9 mouse cellular contexts compared by ENCODE assay signal in genomic region chr11:53762426-53762825, GRCm38 (mm10). TPM values are rescaled to one million over a fixed set of nuclear protein-coding genes. Genes with fewer than 3 reads are reported as not detected.
DNase-seq lines count a peak whose midpoint lies in the region; ATAC-seq and TF ChIP-seq lines count a peak whose summit lies in the region.
"Had no signal": no experiment of that assay in that cellular context is flagged by ENCODE, and none has a peak within 500 bp of the region (broad histone marks: within the 10 kb centered on the region; RNA-seq: fewer than 3 reads in every experiment).

No protein-coding gene starts in this region.

- H3K4me2 ChIP-seq in kidney, embryonic 14.5 days (replicated peaks; ENCODE audit: low read depth, low read length) = peak overlapping the region; percentile 64
- H3K4me2 ChIP-seq in forebrain, postnatal 0 days (ENCODE audit: low read depth) = peak overlapping the region; percentile 59

- WGBS in kidney, embryonic 14.5 days = 77% methylated on average over 2 of the region's 2 CpGs
- 58% methylated on average over 2 of the region's 2 CpGs for WGBS in forebrain, postnatal 0 days
- WGBS in macrophage (ENCODE audit: missing documents) = 42% methylated on average over 2 of the region's 2 CpGs

- peak overlapping the region; percentile 37; the same call in 1 of the 2 replicates for H3K9ac ChIP-seq in kidney, embryonic 14.5 days (ENCODE audit: low read depth, low read length)
- H3K9ac ChIP-seq in forebrain, postnatal 0 days = no peak overlapping the region

- TF ChIP-seq CTCF in forebrain, postnatal 0 days (IDR thresholded peaks at IDR 0.05; ENCODE audit: low read depth) = no peak

- peaks cover 42% of the 10 kb centered on the region for H3K4me1 ChIP-seq in kidney, embryonic 14.5 days (ENCODE audit: control insufficient read depth, insufficient read depth, low read length)
- 0 out of 2 replicates have a peak, but pooled peaks cover 7% of the 10 kb centered on the region for H3K4me1 ChIP-seq in forebrain, postnatal 0 days (ENCODE audit: insufficient read depth)

- no peaks in the 10 kb centered on the region for H3K79me2 ChIP-seq in macrophage (ENCODE audit: inconsistent target)

- DNase-seq in kidney, postnatal 4 days = no peak
- peak; percentile 48 for DNase-seq in ZHBTc4 (ENCODE audit: low read depth, low spot score)
- DNase-seq in forebrain, postnatal 0 days = no peak
- DNase-seq in adrenal gland, adult 2 months = no peak
- no peak for DNase-seq in ovary, postnatal 36 days (ENCODE audit: low spot score)
- DNase-seq in cerebellum, postnatal 36 days = no peak

- peak overlapping the region; percentile 32 for H3K4me3 ChIP-seq in kidney, embryonic 14.5 days (ENCODE audit: low read length)
- 0 out of 2 replicates have a peak overlapping the region, but pooled peaks have one; percentile 26 for H3K4me3 ChIP-seq in forebrain, postnatal 0 days (ENCODE audit: low read depth, low read length)
- H3K4me3 ChIP-seq in macrophage (ENCODE audit: inconsistent target) = peak overlapping the region; percentile 36

- H3K36me3 ChIP-seq in kidney, embryonic 14.5 days (ENCODE audit: control insufficient read depth, insufficient read depth, low read length) = no peaks in the 10 kb centered on the region
- no peaks in the 10 kb centered on the region for H3K36me3 ChIP-seq in forebrain, postnatal 0 days (ENCODE audit: insufficient read depth)
- H3K36me3 ChIP-seq in macrophage (ENCODE audit: inconsistent target) = no peaks in the 10 kb centered on the region

- no peaks in the 10 kb centered on the region for H3K27me3 ChIP-seq in kidney, embryonic 14.5 days (ENCODE audit: control insufficient read depth, insufficient read depth, low read length)
- peaks cover 13% of the 10 kb centered on the region; the same call in 1 of the 2 replicates for H3K27me3 ChIP-seq in forebrain, postnatal 0 days (ENCODE audit: insufficient read depth, low read length)

- peak overlapping the region; percentile 91 for H3K27ac ChIP-seq in kidney, embryonic 14.5 days (ENCODE audit: low read depth, low read length)
- H3K27ac ChIP-seq in forebrain, postnatal 0 days (ENCODE audit: low read depth, low read length) = 0 out of 2 replicates have a peak overlapping the region, but pooled peaks have one; percentile 15
- peak overlapping the region; percentile 93 for H3K27ac ChIP-seq in macrophage

- no peaks in the 10 kb centered on the region for H3K9me3 ChIP-seq in kidney, embryonic 14.5 days (ENCODE audit: control insufficient read depth, low read length)
- H3K9me3 ChIP-seq in forebrain, postnatal 0 days (ENCODE audit: low read length) = no peaks in the 10 kb centered on the region

- no peak for ATAC-seq in kidney, embryonic 14.5 days (ENCODE audit: low FRiP score, low TSS enrichment)
- ATAC-seq in forebrain, postnatal 0 days = no peak

RNA-seq across cellular contexts. Expression of gene Irf1, which starts 7.4 kb away (rescaled TPM):
- polyA plus RNA-seq in kidney, embryonic 14.5 days (2014; fragmentation: Nextera tagmentation; extraction: Ambion mirVana) = 9.7 and 13.2 TPM in 2 replicates
- 3.1 and 3.7 TPM in 2 replicates for total RNA-seq in forebrain, postnatal 0 days (2014; rRNA removed)
- 3.2 and 4.0 TPM in 2 replicates for polyA plus RNA-seq in forebrain, postnatal 0 days (2015; fragmentation: Nextera tagmentation; extraction: Ambion mirVana)
- total RNA-seq in macrophage (2018; cell fraction: chromatin; rRNA removed) = 1,000 to 10,000 TPM in 16 of 26 experiments, 100 to 1,000 TPM in 10; 182 to 4,122 (median 1,484) TPM
- total RNA-seq in macrophage (2018; cell fraction: cytosol; rRNA removed) = 1,000 to 10,000 TPM in 3 of 26 experiments, 100 to 1,000 TPM in 20, 10 to 100 TPM in 3; 70.8 to 1,263 (median 454) TPM
- 1,000 to 10,000 TPM in 16 of 26 experiments, 100 to 1,000 TPM in 10; 125 to 4,136 (median 1,548) TPM for total RNA-seq in macrophage (2018; cell fraction: nucleus; rRNA removed)
- 39.6 to 162 TPM (median 77.3 TPM) in 3 replicates for polyA plus RNA-seq in macrophage (2018)
- total RNA-seq in adrenal gland, adult 2 months (2021) = 10 to 100 TPM; 22.7 to 35.5 TPM
- polyA plus RNA-seq in adrenal gland, adult 2 months (2012; rRNA removed) = 43.7 and 59.0 TPM in 2 replicates

RNA-seq across cellular contexts. Expression of gene Gm17334, which starts 10.6 kb away (rescaled TPM):
- 0.44 TPM in 1 of 2 replicates, not detected in the other for polyA plus RNA-seq in kidney, embryonic 14.5 days (2014; fragmentation: Nextera tagmentation; extraction: Ambion mirVana)
- total RNA-seq in forebrain, postnatal 0 days (2014; rRNA removed) = 1.5 TPM in 1 of 2 replicates, not detected in the other
- polyA plus RNA-seq in forebrain, postnatal 0 days (2015; fragmentation: Nextera tagmentation; extraction: Ambion mirVana) = not detected in 2 replicates
- 1 to 10 TPM in 12 of 26 experiments, under 1 TPM in 2, not detected in 12; 0.88 to 3.4 (median 1.3) TPM for total RNA-seq in macrophage (2018; cell fraction: chromatin; rRNA removed)
- total RNA-seq in macrophage (2018; cell fraction: cytosol; rRNA removed) = under 1 TPM in 8 of 26 experiments, not detected in 18; 0.14 to 0.42 (median 0.19) TPM
- total RNA-seq in macrophage (2018; cell fraction: nucleus; rRNA removed) = 1 to 10 TPM in 12 of 26 experiments, under 1 TPM in 3, not detected in 11; 0.53 to 5.5 (median 1.5) TPM
- polyA plus RNA-seq in macrophage (2018) = not detected in 3 replicates
- under 1 TPM; 0.43 to 0.45 TPM for total RNA-seq in adrenal gland, adult 2 months (2021)
- 1.4 and 1.5 TPM in 2 replicates for polyA plus RNA-seq in adrenal gland, adult 2 months (2012; rRNA removed)

RNA-seq across cellular contexts. Expression of gene Il5, which starts 41.8 kb away (rescaled TPM):
- not detected in 2 replicates for polyA plus RNA-seq in kidney, embryonic 14.5 days (2014; fragmentation: Nextera tagmentation; extraction: Ambion mirVana)
- total RNA-seq in forebrain, postnatal 0 days (2014; rRNA removed) = 0.23 and 0.29 TPM in 2 replicates
- polyA plus RNA-seq in forebrain, postnatal 0 days (2015; fragmentation: Nextera tagmentation; extraction: Ambion mirVana) = 0.10 and 0.18 TPM in 2 replicates
- total RNA-seq in macrophage (2018; cell fraction: chromatin; rRNA removed) = not detected
- total RNA-seq in macrophage (2018; cell fraction: cytosol; rRNA removed) = not detected
- total RNA-seq in macrophage (2018; cell fraction: nucleus; rRNA removed) = under 1 TPM in 1 of 26 experiments, not detected in 25; 0.82 TPM
- not detected in 3 replicates for polyA plus RNA-seq in macrophage (2018)
- not detected for total RNA-seq in adrenal gland, adult 2 months (2021)
- polyA plus RNA-seq in adrenal gland, adult 2 months (2012; rRNA removed) = 0.06 and 0.12 TPM in 2 replicates
- polyA plus RNA-seq: gonadal fat pad, adult 2 months had no signal

RNA-seq across cellular contexts. Expression of gene Rad50, which starts 55.3 kb away (rescaled TPM):
- 18.3 and 26.4 TPM in 2 replicates for polyA plus RNA-seq in kidney, embryonic 14.5 days (2014; fragmentation: Nextera tagmentation; extraction: Ambion mirVana)
- 7.1 and 9.2 TPM in 2 replicates for total RNA-seq in forebrain, postnatal 0 days (2014; rRNA removed)
- 8.6 and 11.8 TPM in 2 replicates for polyA plus RNA-seq in forebrain, postnatal 0 days (2015; fragmentation: Nextera tagmentation; extraction: Ambion mirVana)
- total RNA-seq in macrophage (2018; cell fraction: chromatin; rRNA removed) = 10 to 100 TPM; 10.6 to 72.6 (median 35.5) TPM
- total RNA-seq in macrophage (2018; cell fraction: cytosol; rRNA removed) = 10 to 100 TPM in 24 of 26 experiments, 1 to 10 TPM in 2; 8.4 to 19.4 (median 16.1) TPM
- 10 to 100 TPM; 10.5 to 43.0 (median 21.8) TPM for total RNA-seq in macrophage (2018; cell fraction: nucleus; rRNA removed)
- 13.3 to 30.3 TPM (median 19.0 TPM) in 3 replicates for polyA plus RNA-seq in macrophage (2018)
- total RNA-seq in adrenal gland, adult 2 months (2021) = 10 to 100 TPM; 11.6 to 13.8 TPM
- polyA plus RNA-seq in adrenal gland, adult 2 months (2012; rRNA removed) = 2.6 and 3.6 TPM in 2 replicates

Comparison
In these comparisons a context has a peak if more than half of its experiments do, and no peak if none do; other contexts are left out.
1. H3K27ac ChIP-seq: peak in every context shown above with its lines; median percentile 93 in macrophage; 91 in kidney, embryonic 14.5 days; 15 in forebrain, postnatal 0 days.